Mouse (Mus musculus) CH12F3 (cell line): ENCODE data around the gene Sirt2.

Experiments
- in situ Hi-C: fragments of 300-500 bp; cut with MboI; formaldehyde crosslinking; loops from 2 replicates; pipeline ENCODE4 v1.14.3; 2020; ENCODE audit warnings: low sequenced_read_pairs

Sirt2 gene

GRCm38 (mm10) chr7:28814306-28815034 is 47.9 kb downstream of the Sirt2 start:
- in situ Hi-C loops: no loop called here

GRCm38 (mm10) chr7:28815230-28815629 is 48.7 kb downstream of the Sirt2 start:
- in situ Hi-C loops: no loop called here

- in situ Hi-C loops: no loop called here
Observed at GRCm38 (mm10) chr7:28816201-28816600, 49.7 kb downstream of the Sirt2 start.

GRCm38 (mm10) chr7:28816920-28817319 is 50.4 kb downstream of the Sirt2 start:
- in situ Hi-C loops: no loop called here

- in situ Hi-C loops: no loop called here
Observed at GRCm38 (mm10) chr7:28817524-28817923, 51.0 kb downstream of the Sirt2 start.

- in situ Hi-C loops: no loop called here
Observed at GRCm38 (mm10) chr7:28817957-28818356, 51.4 kb downstream of the Sirt2 start.

- in situ Hi-C loops: no loop called here
Observed at GRCm38 (mm10) chr7:28818436-28818835, 51.9 kb downstream of the Sirt2 start.

- in situ Hi-C loops: no loop called here
Observed at GRCm38 (mm10) chr7:28818861-28819452, 52.4 kb downstream of the Sirt2 start.

- in situ Hi-C loops: no loop called here
Observed at GRCm38 (mm10) chr7:28819571-28819970, 53.0 kb downstream of the Sirt2 start.

GRCm38 (mm10) chr7:28820358-28821260 is 54.1 kb downstream of the Sirt2 start:
- in situ Hi-C loops: no loop called here

- in situ Hi-C loops: no loop called here
Observed at GRCm38 (mm10) chr7:28821261-28821831, 54.8 kb downstream of the Sirt2 start.

GRCm38 (mm10) chr7:28822556-28822955 is 56.0 kb downstream of the Sirt2 start:
- in situ Hi-C loops: no loop called here

- in situ Hi-C loops: no loop called here
Observed at GRCm38 (mm10) chr7:28822993-28823903, 56.7 kb downstream of the Sirt2 start.

- in situ Hi-C loops: no loop called here
Observed at GRCm38 (mm10) chr7:28823932-28824331, 57.4 kb downstream of the Sirt2 start.

- in situ Hi-C loops: no loop called here
Observed at GRCm38 (mm10) chr7:28824941-28825685, 58.6 kb downstream of the Sirt2 start, which contains the start of gene Ech1. Ech1 (plus strand) TSS chr7:28825217.

GRCm38 (mm10) chr7:28825686-28826401 is 59.3 kb downstream of the Sirt2 start:
- in situ Hi-C loops: no loop called here

GRCm38 (mm10) chr7:28826402-28826772 is 59.9 kb downstream of the Sirt2 start:
- in situ Hi-C loops: no loop called here

GRCm38 (mm10) chr7:28827338-28827737 is 60.8 kb downstream of the Sirt2 start:
- in situ Hi-C loops: no loop called here

- in situ Hi-C loops: no loop called here
Observed at GRCm38 (mm10) chr7:28829821-28830220, 63.3 kb downstream of the Sirt2 start.
